Mouse (Mus musculus) spleen, adult 2 months (tissue): ENCODE results near the gene Slc22a1.

Source experiments
- CTCF ChIP-seq: fragments of 200-500 bp; IDR thresholded peaks from 2 replicates; pipeline ENCODE4 v1.5.1; 2011; ENCODE audit warnings: mild to moderate bottlenecking, inconsistent platforms; ENCODE audit not compliant: insufficient read depth, insufficient read length, insufficient replicate concordance; ENCODE audit errors: extremely low read depth
- POLR2A ChIP-seq: fragments of 200-500 bp; IDR thresholded peaks from 2 replicates; pipeline ENCODE4 v1.6.1; 2011; ENCODE audit warnings: low read depth, low read length, inconsistent platforms

DNA sequence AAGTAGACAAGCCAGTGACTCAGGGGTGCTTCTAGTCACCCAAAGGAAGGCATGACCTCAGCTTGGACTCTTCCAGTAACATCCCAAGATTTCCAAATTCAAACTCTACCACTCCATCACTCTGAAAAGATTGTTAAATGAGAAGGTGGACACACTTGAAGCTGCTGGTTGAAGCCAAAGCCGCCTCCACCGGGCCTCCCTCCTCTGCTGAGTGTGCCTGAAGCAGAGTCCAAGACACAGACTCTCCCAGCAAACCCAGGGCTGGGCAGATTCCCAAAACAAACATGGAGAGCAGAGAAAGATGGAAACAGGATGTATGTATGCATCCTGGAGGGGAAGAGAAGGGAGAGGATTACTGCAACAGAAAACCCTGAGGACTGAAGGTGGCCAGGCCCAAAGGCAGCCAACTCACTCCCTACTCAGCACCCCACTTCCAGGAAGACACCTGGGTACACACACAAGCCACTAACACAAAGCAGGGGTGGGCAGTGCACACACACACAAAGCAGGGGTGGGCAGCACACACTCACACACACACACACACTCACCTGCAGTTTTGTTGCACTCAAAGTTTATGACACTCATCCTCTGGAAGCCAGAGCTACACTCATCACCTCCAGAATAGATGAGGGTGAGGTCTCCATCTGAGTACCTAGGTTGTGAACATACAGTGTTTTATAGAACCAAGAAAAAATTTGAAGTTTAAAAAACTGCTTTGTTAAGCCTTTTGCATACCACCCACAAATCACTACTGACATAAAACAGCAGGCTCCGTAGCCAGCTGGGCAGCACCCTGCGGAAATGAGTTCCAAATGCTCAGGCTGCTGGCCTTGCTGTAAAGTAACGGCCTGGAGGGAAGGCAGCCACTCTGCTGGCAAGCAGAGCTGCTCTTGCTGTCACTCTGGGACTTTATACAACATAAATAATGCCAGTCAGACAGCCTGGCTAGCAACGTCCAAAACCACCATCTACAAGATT is 49.4 kb upstream of the Slc22a1 start:
- no peak for TF ChIP-seq POLR2A
- no peak for TF ChIP-seq CTCF
